Mouse (Mus musculus) neutrophil, adult 5-6 weeks (primary cell): ENCODE measurements around the gene Tgfbrap1. TPM values are rescaled to one million over a fixed set of nuclear protein-coding genes. Genes with fewer than 3 reads are reported as not detected.
"Not testable (repeated sequence)": the region's sequence is repeated elsewhere in the genome, so short reads cannot be mapped to it uniquely, and the experiment has no call there.

Experiments
- ATAC-seq: fragments of 151-379, 151-347 bp; 2 replicates; pipeline ENCODE4 v1.8.0; 2017; ENCODE audit warnings: mild to moderate bottlenecking, moderate TSS enrichment; ENCODE audit not compliant: insufficient number of reproducible peaks, poor library complexity, low FRiP score, severe bottlenecking; ENCODE audit errors: extremely low read depth
- total RNA-seq: library from RNA; stranded (forward); fragments of 200-1000 nt; gene quantifications from 2 replicates; pipeline ENCODE4 v1.2.3, GENCODE M21; 2017

Tgfbrap1 gene
- total RNA-seq, 1 experiment from 2014 or later = 19.8 TPM

GRCm38 (mm10) chr1:43046990-43047389 is 51.4 kb downstream of the Tgfbrap1 start:
- no peak for ATAC-seq

DNA sequence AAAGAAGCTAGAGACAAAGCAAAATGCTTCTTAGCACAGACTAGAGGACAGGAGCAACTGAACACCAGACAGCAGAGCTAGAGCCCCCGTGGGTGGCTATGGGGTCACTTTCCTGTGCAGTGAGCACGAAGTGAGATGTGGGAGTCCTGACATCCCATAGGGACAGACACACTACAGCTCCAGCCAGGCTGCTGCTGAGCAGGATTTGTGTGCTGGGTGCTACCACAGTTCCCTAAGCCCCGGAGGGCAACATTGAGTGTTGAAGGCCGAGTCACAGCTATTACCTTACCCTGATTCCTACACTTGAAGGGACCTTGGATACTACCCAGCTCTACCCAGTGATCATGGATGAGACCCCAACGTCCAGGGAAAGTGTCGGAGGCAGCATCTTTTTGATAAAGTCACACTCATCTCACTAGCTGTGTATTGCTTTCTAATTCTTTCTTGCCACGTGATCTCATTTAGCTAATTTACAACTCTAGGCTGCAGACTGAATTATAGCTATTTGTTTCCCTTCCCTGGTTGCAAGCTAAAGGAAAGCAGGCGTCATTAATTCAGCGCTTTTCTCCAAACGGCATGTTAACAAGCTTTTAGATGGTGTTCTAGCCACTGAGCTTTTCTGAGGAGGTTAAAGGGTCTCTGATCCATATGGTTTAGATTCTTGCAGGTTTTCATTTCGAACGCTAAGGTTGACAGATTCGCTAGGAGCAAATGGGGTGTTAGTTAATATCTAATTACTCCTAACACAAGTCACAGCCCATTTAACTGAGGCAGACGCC is 53.0 kb downstream of the Tgfbrap1 start:
- ATAC-seq = no peak

GRCm38 (mm10) chr1:43042271-43042670 is 56.2 kb downstream of the Tgfbrap1 start:
- ATAC-seq = no peak

GRCm38 (mm10) chr1:43036014-43036413 is 62.4 kb downstream of the Tgfbrap1 start:
- no peak for ATAC-seq

GRCm38 (mm10) chr1:43015153-43015685 is 83.2 kb downstream of the Tgfbrap1 start:
- ATAC-seq = not testable (repeated sequence)

GRCm38 (mm10) chr1:43010461-43010860 is 88.0 kb downstream of the Tgfbrap1 start:
- no peak for ATAC-seq

DNA sequence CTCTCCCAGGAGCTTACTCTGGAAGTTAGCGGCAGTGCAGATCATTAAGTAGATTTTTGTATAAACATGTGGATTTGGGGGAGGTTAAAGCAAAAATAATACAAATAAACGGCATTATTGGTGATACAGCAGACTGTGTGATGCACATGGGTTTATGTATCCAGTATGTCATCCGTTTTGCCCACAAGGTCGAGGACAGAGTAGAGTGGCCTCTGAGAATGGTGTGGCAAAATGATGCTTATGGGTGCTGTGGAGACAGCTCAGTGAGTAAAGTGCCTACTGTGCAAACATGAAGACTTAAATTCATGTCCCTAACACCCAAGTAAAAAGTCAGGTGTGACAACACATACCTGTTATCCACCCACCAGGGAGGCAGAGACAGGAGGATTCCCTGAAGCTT is 91.9 kb downstream of the Tgfbrap1 start:
- no peak for ATAC-seq

- no peak for ATAC-seq
Measured at GRCm38 (mm10) chr1:43006051-43006514, 92.4 kb downstream of the Tgfbrap1 start.

Other genes with a start within 250 kb of the Tgfbrap1 start
- 56.2 and 63.6 TPM in 2 replicates for gene Mrps9, start 247.4 kb downstream of the Tgfbrap1 start, total RNA-seq
- gene Gpr45, start 145.8 kb downstream of the Tgfbrap1 start, total RNA-seq = not detected in 2 replicates
- gene AI597479, start 73 bp upstream of the Tgfbrap1 start, total RNA-seq = 12.5 and 14.3 TPM in 2 replicates
- 0.47 TPM in 1 of 2 replicates, not detected in the other for gene Fhl2, start 98.3 kb upstream of the Tgfbrap1 start, total RNA-seq